Comparison of ENCODE assay signal across 25 mouse cellular contexts in genomic region chr9:29227747-29228146, GRCm38 (mm10).
"Had no signal": no experiment of that assay in that cellular context is flagged by ENCODE, and none has a peak within 500 bp of the region (broad histone marks: within the 10 kb centered on the region; RNA-seq: fewer than 3 reads in every experiment).

No protein-coding gene starts in this region.

- H3K27me3 ChIP-seq: heart, embryonic 13.5 days; heart, embryonic 15.5 days; hindbrain, embryonic 13.5 days; hindbrain, embryonic 15.5 days; kidney, embryonic 15.5 days; liver, embryonic 12.5 days had no signal

- H3K27ac ChIP-seq: heart, adult 2 months; heart, embryonic 13.5 days; heart, embryonic 15.5 days; hindbrain, embryonic 13.5 days; hindbrain, embryonic 15.5 days; hindbrain, postnatal 0 days; kidney, embryonic 15.5 days; kidney, postnatal 0 days; layer of hippocampus, adult 2 months; limb, embryonic 13.5 days; limb, embryonic 15.5 days; liver, embryonic 12.5 days; liver, embryonic 14.5 days had no signal

- H3K4me3 ChIP-seq: heart, adult 2 months; heart, embryonic 13.5 days; heart, embryonic 15.5 days; hindbrain, embryonic 13.5 days; hindbrain, embryonic 15.5 days; kidney, embryonic 15.5 days; layer of hippocampus, adult 2 months; limb, embryonic 13.5 days; limb, embryonic 15.5 days; liver, embryonic 12.5 days had no signal

- DNase-seq: gastrocnemius, postnatal 14 days; gastrocnemius, postnatal 36 days; heart, adult 11 months; heart, adult 2 months; heart, postnatal 14 days; heart, postnatal 36 days; kidney, adult 11 months; kidney, adult 2 months; kidney, adult 9 months; kidney, postnatal 14 days; kidney, postnatal 36 days; layer of hippocampus, postnatal 36 days; left cerebral cortex, postnatal 4 days had no signal

- H3K4me1 ChIP-seq: heart, embryonic 15.5 days; kidney, embryonic 15.5 days; liver, embryonic 12.5 days had no signal
